Mouse (Mus musculus) right cerebral cortex, postnatal 4 days (tissue): ENCODE measurements around the gene Rasgef1b.

Experiments used
- DNase-seq: peaks from one replicate; pipeline ENCODE4 v3.0.0-alpha.2; 2022

Rasgef1b gene

DNA sequence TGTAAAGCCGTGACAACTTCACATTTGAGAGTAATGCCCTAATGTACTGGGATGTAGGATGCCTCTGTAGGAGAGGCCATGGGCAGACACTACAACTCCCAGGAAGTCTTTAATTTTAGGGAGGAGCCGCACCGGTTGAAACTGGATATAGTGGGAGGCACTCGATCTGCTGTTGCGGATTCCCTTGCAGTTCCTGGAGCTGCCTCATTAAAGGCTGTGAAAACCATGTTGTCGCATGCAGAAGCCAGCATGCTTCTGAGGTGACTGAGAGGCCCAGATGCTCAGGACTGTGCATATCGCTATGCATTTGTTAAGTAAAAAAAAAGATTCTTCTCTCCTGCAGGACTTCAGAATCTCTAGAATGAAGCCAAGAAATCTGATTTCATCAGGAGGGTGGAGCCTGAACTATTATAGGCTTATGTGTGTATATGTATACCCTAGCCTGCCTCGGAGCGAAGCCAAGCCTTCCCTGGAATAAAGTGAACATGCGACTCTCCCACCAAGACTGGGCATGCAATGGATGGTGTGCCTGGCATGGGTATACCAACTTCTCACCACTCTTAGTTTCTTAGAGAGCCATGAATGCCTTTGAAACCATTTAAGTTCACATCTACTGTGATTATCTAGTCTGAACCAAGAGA, 130.3 kb downstream of the Rasgef1b start:
- peak; percentile 45 for DNase-seq

DNA sequence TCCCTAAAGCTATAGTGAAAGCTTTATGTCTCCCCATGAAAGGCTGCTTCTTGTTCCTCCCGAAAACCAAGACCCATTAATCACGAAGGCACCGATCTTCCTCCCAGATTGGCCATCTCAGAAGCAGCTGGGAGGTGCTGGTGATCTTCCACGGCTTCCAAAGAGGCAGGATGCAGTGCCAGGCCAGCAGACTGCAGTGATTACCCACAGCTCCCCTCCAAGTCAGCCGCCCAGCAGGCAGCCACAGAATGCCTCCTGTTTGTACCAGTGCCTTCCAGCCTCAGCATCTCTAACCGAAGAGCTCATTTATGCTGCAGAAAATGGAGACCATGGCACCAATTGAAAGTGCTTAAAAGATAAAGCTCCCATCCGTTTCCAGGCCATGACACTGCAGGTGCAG, 131.2 kb downstream of the Rasgef1b start:
- no peak for DNase-seq

DNA sequence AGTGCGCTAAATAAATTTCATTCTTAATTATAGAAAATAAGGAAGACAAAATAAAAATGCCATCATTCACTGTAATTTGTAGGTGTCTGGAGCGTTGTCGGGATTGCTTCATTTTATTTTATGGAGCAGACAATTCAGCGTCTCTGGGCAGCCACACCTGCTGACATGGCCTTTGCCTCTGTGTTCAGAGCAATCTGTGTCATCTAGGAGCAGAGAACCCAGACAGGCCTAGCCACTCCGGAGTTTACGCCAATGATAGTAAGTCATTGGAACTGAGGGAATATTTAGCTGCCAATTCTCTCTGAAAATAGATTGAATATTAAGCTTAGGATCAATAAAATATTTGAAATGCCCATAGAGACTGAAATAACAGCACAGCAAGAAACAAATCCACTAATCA, 137.5 kb downstream of the Rasgef1b start:
- no peak for DNase-seq

DNA sequence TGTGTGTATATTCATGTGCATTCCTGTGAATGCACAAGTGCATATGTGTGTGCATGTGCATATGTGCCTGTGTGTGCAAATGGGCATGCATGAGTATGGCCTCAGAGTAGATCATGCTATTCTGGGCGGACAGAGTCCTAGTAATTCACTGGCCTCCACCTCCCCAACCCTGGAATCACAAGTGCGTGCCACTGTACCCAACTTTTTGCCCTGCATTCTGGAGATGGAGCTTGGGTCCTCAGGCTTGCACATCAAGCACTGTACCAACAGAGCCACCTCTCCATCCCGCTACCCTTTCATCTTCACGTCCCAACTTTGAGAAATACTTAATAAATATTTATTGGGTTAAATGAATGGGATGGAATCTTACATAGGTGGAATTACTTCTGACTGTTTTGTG, 138.3 kb downstream of the Rasgef1b start:
- DNase-seq: no peak

DNA sequence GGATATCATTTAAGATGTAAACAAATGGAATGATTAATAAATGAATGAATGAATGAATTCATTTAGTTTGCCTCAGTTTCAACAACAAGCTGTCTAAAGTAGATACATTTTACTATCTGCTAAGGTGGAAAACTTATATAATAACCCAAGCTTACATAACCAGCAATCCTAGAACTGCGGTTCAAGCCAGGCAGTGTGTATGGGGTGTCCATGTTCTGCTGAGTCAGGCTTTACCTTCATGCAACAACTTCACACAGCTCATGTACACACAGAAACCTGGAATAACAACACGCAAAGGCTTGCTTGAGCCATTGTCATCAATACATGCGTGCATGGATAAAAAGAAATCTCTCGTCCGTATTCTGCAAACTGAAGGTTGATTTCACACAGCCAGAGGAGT, 140.9 kb downstream of the Rasgef1b start:
- DNase-seq: no peak

DNA sequence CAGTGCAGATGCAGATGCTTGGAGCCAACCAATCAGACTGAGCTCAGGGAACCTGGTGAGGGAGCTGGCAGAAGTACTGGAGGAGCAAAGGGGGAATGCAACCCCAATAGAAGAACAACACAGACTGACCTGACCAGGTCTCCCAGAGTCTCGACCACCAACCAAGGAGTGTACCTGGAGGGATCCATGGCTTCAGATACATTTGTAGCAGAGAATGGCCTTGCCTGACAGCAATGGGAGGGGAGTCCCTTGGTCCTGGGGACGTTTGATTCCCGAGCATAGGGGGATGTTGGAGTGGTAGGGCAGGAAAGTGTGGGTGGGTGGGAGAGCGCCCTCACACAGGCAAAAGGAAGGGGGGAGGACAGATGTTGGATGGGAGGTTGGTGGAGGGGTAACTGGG, 141.3 kb downstream of the Rasgef1b start:
- no peak for DNase-seq

DNA sequence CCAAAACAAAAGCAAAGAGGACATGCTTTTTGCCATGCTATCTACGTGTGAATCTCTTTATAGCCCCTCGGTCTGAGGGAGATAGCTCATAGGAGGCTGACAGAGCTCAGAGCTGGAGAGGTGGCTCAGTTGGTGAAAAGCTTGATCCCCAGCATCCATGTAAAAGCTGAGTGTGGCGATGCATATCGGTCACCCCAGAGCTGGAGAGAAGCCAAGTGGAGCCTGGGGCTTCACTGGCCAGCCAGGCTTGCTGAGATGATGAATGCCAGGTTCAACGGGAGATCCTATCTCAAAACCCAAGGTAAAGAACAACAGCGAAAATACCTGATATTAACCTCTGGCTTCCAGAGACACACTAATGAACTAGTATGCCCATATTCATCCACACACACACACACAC, 142.6 kb downstream of the Rasgef1b start:
- no peak for DNase-seq

DNA sequence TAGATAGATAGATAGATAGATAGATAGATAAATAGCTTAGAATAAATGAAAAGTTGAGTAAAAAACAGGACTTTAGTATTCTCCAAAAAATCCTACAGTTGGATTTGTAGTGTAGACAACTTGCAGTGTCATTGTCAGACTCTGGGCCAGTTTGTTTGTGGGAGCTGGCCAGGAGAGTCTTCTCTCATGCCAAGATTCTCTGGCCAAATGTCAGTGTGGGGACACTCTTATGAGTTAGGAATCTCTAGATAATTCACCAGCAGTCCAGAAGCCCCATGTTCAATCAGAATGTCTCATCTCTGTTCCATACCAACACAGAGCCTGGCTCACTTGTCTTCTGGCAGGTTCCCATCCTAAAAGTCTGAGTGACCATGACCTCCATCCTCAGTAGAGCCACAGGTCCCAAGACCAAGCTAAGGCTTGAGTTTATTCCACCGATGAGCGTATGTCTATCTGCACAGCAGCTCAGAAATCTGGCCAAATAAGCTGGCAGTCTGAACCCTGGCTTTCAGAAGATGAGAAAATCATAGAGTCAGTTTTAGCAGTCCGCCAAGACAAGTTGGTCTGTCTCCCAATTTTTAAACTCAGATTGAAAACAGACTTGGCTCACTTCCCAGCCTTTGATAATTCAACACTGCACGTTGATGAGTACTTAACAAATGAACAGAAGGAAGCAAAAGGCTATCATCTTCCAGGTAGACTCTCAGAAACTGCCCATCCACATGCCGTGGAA, 143.5 kb downstream of the Rasgef1b start:
- DNase-seq: no peak

DNA sequence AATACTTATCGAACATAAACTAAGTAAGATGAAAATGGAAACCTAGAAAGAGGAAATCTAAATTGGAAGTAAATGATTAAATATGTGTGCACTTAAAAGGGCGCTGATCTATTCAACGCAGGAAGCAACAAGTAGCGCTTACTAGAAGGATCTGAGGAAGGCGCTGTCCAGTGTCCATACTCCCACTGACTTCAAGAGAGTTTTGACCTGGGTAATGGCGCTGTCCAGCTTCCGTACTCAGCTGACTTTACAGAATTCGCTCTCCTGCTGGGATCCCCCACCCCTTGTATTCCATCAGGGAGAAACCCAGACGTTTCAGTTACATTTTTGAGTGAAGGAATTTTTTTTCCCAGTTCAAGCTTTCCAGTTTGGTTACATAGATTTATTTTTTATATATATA, 144.6 kb downstream of the Rasgef1b start:
- DNase-seq: no peak

DNA sequence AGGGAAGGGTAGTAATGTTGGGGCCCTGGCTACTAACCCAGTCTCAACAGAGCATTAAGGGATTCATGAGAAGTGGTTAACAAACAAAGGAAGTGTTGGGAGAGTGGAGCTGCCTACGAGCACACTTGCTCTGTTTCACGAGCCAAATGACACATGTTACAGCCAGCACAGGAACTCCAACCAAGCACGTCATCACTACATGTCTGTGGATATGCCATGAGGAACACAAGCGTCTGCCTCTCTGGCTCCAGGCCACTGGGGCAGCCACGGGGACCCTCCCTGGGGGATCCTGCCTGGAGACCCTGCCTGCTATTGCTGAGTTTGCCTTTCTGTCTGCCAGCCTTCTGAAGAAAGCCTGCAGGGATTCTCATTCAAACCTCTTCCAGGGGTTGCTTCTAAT, 146.8 kb downstream of the Rasgef1b start:
- no peak for DNase-seq

DNA sequence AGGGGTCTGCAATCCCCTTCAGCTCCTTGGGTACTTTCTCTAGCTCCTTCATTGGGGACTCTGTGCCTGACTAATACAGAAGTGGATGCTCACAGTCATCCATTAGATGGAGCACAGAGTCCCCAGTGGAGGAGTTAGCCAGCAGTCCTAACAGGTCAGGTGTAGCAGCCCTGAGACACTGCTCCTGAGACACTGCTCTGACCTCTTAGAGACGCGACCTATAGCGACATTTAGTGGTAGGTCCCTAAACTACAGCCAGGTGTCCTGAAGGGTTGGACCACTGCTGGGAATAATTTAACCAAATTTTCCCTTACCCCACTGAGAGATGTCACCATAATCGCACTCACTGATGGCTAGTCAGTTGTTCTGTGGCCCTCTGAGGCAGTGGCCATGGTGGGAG, 150.2 kb downstream of the Rasgef1b start:
- no peak for DNase-seq

DNA sequence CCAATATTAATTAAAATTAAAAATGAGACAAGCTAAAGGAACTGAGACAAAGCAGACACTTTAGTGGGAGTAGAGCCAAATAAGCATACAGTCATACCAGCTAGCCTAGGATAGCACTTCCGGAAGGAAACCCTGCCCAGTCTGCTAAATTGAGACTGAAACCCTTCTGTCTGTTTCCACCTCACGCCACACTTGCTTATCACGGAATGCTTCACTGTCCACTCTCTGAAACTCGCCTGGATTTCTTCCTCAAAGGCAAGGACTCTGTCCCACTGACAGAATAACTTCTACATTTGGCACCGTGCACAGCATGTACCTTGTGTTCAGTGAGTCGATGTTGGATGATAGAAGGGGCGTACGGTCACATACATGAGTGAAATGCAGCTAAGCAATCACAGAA, 153.0 kb downstream of the Rasgef1b start:
- no peak for DNase-seq

DNA sequence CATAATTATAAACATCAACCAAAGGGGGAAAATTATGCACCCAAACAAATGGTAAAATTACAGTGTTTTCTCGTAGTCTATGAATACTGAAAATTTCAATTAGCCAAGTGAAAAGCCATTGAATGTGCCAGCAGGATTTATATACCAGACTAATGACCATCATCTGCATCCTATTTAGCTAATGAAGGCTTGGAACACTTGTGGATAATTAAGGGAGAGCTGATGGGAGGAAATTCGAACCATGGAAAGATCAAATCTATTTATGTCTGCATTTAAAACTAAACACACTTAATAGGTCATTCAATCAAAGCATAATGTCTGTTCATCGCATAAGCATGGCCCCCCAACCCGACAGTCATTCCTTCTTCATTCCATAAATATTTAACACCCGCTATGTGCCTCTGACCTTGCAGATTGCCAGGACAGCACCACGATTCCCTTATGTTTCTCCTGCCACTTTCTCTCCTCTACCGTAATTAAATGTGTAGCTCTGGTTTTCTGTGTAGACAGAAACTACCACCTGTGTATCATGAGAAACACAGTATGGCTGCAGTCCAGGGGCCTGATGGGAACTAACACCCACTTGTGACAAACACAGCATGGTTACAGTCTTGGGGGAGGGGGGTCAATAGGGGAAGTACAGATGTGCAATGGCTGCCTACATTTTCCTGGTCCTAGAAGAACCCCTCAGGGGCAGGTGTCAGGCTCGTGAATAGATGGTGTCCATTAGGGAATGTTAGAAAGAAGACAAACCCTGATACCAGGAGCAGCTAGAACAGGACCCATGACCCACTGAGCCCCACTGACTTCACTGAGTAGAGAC, 164.2 kb downstream of the Rasgef1b start:
- DNase-seq: no peak

DNA sequence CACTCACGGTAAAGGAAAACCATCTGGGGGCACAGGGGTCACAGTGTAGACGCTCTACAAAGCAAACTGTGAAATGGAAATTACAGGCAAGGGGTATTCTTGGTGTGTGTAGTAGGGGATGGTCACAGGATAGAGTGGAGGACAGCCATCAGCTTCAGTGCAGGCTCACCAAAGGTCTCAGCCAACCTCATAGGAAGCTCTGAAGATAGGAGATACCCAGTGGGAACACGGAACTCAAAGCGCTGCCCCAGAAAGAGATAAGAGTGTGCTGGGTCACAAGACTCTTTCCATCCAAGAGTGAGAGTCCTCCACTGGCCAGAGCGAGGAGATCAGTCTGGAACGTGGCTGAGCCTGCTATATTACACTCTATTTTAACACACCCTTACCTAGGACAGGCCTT, 166.8 kb downstream of the Rasgef1b start:
- no peak for DNase-seq

DNA sequence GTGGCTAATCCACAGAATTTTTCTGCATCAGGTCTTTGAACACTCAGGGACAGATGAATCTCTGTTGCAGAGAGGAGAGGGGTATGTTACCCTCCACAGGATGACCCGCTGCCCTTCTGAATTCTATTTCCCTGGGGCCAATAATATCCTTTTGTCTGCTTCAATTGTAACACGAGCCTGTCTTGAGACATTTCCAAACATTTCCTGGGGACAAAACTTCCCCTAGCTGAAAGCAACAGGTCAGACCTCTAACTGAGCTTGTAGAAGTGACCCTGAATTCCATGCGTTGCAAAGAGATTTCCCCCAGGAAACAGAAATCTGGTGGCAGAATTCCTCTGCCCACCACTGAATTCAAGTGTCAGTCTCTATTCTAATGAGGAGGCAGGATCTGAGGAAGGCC, 169.1 kb downstream of the Rasgef1b start:
- no peak for DNase-seq

DNA sequence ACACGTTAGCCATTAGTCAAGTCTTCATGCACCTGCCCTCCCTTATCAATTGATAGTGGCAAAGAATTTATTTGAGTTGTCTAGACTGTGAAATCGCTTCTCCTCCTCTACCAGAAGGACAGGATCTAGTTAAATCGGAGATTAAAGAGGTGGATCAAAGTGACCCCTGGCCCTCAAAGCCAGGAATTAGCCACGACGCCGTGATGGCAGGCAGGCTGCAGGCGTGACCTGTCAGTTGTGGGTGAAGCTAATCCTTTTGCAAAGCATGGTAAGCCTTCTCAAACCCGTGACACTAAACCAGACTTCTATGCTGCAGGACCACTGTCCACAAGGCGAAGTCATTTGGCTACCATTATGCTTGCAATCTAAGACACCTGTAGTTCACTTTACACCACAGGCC, 170.6 kb downstream of the Rasgef1b start:
- DNase-seq: no peak

DNA sequence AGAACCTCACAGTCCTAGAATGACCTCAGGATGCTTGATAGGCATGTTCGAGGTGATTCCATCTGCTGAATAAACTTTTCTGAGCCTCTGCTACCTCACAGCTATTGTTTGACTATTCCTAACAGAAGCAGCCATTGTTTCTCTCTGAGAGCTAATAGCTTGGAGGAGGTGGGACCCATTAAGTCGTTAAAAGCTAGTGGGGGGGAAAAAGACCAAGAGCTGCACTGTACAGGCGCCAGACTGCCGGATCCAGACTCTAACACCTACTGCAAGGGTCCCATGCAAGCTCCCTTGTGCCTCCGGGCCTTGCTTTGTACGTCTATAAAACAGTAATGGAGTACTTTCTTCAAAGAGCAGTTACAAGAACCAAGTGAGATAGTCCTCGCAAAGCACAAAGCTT, 176.2 kb downstream of the Rasgef1b start:
- no peak for DNase-seq

DNA sequence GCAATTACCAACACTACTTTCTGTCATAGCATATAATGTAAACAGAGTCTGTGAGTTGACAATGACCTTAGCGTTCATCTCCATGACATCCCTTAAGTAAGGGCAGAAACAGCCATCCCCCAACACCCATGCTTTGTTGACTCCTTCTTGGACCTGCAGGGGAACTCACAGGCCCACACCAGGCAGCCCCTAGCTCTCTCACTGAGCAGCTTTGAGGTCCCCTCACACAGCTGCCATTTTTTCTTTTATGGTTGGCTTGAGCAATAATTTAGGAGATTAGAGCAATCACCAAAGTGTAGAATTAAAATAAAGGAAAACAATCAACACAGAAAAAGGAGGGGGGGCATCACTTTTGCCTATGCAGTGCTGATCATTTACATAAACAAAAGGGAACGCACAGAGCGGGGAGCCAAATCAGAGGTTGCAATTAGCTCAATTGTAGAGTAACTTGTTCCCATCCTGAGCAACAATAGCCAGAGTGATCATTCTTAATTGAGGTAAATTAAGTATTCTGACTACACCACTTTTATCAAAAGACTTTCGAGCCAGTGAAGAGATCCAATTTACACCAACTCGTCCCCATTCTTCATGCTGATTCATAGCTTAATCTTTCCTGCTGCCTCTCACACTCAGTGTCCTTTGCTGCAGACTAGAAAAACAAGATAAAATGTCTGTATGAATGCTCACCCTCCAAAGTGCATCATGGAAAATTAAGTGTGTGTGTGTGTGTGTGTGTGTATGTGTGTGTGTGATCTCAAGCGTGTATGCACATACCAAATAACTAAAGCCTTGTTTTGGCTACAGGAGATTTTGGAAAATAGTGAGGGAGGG, 184.0 kb downstream of the Rasgef1b start:
- DNase-seq: no peak

DNA sequence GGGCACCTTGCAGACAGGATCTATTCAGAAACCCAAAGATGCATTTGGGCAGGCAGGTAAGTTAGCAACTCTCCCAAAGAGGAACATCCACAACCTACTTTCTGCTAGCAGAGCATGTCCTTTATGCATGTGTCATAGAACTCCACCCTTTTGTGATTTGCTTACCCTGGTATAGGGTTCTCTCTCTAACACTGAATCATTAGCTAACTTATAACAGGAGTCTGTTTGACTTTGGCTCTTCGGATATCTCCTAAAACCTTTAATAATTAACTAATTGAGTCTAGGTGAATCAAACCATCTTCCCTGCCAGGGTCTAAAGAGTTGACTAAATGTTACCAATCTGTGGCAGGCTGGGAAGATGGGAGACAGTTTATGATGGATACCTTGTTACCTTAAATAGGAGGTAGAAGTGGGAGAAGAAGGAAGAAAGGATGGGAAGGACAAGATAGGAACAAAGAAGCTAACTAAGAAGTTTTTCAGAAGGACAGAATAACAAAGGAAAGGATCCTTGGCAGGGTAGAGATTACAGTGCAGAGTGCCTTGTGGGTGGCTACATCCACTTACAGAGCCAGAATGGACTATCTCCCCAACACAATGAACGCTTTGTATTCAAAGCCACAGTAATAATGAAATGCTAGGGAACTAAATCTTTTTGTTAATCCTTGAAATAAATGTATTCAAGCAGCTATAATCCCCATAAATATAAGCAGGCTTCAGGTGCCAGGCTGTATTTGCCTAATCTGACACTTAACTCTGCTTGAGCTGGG, 186.7 kb downstream of the Rasgef1b start:
- DNase-seq: no peak

DNA sequence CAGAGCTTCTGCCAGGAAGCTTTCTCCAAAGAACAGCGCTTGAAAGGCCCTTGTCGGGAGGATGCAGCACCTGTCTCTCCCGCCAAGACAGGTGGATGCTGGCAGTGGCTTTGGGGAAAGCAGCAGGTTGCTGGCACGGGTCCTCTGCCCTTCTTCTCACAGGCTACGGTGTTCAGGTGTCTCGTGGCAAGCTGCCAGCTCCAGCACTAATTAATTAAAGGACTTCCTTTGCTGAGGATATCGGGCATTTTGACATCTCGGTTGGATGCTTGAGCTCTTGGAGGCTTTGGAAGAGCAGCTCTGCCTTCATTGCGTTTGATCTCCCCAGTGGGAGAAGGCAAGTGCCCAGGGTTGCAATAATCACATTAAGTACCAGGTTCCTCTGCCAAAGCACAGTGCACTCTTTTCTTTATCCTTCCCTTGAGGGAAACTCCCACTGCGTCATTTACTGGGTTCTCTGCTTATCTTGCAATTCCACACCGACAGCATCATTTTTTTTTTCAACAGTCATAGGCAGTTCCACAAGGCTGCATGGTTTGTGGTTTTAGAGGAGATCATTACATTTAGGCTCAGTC, 187.5 kb downstream of the Rasgef1b start:
- peak; percentile 7 for DNase-seq

DNA sequence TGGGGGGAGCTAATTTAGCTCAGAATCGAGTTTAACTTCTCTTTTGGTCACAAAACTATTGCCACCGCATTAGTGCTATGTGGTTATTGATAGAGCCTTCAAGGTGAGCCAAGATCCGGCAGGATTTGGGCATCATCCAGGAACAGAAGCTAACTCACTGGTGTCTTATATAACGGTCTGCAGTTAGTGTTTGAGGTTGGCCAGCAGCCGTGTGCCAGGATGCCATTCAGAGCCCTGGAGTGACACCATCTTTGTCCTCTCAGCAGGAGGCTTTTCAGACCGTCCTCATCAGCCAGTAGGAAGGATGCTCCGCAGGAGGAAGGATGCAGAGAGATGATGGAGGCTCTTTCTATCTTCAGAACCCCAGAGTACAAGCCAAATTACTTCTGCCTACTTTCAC, 195.4 kb downstream of the Rasgef1b start:
- no peak for DNase-seq

DNA sequence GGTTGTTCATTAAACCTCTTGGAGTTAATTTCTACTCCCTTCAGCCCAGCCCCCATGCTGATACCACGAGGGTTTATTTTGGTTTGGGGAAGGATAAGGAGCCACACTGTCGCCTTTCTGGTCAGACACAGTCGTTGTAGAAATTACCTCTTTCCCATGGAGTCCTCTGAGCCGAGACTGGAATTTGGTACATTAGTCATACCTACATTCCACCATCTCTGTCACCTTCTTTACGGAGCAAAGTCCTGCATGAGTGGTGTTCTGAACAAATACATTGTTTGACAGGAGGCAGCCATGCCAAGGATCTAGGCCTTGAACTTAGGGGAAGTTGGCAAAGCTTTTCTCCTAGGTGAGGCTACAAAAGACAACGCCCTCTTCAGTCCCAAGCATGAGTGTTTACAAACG, 202.1 kb downstream of the Rasgef1b start:
- no peak for DNase-seq
